Mouse (Mus musculus) lung, postnatal 25 days (tissue): ENCODE data around the gene Abhd12b.

Experiments
- DNase-seq: peaks from one replicate; pipeline ENCODE4 v3.0.0; 2022; ENCODE audit warnings: low spot score

Gene Abhd12b

DNA sequence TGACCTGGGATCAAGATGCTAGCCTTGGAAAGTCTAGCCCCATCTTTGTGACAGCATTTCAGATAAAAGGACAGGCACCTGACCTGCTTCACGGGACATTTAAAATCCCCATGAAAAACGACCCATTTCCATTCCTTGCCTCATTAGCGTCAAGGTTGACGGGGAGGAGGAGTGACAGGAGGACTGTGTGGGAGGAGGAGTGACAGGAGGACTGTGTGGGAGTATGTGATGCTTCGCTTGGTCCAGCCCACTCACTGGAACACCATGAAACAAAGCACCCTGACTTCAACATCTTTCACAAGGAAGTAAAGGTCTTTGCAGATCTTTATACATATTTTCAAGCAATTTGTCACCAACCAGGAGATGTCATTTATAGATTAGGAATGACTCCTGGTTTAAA, 54.3 kb downstream of the Abhd12b start:
- no peak for DNase-seq

DNA sequence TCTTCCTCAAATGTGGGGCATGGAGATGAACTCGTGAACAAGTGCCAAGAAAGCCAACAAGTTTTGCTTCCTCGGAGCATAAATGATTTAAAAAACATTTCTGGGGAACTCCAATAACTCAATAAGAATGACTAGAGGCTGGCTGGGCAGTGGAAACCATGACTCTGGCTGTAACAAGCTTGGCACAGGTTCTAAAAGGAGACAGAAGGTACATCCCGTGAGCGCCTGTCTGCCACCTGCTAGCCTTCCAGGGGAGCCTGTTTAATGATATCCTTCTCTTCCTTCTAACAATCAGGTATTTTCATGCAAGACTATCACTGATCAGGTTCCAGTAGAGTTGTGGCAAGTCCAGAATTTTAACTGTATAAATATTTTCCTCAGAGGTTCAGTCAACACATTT, 58.6 kb downstream of the Abhd12b start:
- no peak for DNase-seq

DNA sequence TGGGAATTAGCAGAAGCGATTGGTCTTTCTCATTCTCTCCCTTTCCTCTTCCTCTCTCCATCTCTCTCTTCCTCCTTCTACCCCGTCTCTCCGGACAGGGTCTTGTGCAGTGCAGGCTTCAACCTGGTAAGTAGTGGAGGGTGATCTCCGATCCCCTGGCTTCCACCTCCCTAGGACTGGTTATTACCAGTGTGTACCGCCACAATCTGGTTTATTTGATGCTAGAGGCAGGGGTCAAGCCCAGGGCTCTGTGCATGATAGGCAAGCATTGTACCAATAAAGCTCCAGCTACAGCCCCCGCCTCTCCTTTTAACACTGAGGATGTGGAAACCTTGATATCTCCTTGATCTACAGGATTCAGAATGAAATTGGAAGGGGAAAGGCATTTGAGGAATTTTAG, 59.7 kb downstream of the Abhd12b start:
- DNase-seq = no peak

DNA sequence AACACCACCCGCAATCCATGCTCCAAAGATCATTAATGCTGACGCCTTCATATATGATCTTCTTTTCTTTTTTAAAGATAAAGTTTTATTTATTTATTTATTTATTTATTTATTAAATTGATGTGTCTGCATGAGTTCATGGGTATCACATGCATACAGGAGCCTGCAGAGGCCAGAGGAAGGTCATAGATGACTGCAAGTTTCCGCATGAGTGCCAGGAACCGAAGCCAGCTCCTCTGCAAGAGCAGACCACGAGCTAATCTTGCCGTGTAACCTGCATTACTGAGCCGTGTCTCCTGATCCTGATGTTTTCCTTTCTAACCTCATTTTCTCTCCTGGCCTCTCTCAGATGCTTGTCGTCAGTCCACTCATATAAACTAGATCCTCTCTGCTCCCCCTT, 60.3 kb downstream of the Abhd12b start:
- no peak for DNase-seq

DNA sequence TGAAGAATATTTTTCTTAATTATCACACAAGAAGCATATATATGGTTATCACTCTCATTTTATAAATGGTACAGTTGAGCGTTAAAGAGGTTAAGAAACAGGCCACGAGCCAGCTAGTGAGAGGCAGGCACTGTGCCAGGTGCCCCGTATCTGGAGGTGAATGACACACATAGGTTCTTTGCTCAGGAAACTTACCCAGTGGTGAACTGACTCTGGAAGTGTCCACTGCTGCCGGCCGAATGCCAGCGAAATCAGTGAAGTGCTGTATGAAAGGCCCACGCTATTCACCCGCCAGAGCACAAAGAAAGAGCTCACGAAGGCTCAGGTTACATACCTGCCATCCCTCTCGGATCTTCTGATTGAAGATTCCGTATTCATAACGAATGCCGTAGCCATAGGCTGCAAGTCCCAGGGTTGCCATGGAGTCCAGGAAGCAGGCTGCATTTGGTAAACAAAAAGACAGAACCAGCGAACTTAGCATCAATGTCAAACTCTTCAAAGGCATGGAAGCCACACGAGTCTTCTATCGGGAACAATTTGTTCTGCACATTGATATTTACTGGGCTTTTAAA, 62.4 kb downstream of the Abhd12b start:
- no peak for DNase-seq

DNA sequence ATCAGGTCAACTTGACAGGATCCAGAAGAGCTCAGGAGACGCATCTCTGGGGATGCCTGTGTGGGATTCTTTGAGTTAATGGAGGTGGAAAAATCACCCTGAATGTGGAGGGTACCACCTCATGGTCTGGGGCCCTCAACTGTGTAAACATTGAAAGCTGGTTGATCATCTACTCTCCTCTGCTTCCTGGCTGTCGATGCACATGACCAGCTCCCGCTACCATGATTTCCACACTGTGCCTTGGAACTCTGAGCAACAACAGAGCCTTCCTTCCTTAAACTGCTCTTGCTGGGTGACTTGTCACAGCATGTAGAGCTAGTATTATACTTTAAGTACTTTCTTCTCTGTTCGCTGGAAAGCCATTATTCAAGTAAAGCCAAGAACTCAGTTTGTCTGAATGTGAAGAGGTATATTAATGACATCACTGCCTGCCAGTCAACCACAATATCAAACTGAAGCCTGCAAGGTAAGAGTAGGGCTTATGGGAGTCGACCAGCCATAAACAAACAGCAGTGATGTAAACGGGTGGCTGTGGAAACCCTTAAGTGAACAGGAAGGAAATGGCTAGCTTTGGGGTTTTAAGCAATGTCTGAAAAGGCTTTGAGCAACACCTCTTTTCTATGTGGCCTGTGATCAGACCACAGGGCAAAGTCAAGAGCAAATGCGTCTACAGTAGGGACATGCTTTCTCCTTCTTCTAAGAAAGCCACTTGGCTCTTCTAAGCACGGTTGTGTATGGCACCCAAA, 65.0 kb downstream of the Abhd12b start:
- peak; percentile 43 for DNase-seq

DNA sequence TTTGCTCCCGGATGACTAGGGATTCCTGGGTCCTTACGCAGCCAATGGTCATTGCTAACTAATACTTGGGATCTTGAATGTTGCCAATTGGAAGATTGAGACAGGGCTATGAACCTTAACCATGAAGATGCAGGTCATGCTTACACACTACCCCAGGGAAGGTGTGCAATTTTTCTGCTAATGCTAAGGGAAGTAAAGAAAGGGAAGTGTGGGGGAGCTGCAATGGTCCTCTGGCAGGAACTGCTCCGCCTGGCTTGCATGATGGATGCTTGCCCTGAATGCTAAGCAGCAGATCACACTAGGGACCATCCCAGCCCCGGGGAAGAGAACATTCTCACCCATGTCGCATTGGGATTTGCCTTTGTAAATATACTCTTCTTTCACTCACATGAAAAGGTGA, 67.5 kb downstream of the Abhd12b start:
- no peak for DNase-seq

DNA sequence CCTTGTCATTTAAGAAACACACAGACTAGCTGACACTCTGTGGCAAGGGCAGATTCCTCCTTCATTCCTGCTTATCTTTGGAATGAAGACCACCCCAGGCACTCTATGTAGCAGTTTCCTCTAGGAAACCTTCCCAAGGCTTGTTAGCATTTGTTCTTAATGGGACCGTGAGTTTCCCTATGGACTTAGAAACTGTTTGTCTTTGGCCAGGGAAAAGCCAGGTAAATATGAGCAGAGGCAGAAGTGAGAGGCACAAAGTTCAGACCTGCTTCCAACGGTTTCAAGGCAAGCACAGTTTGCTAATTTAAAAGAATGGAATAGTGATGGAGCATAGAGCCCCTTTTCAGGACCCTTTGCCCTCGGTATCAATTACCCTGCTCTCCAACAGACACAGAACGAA, 69.4 kb downstream of the Abhd12b start:
- no peak for DNase-seq

DNA sequence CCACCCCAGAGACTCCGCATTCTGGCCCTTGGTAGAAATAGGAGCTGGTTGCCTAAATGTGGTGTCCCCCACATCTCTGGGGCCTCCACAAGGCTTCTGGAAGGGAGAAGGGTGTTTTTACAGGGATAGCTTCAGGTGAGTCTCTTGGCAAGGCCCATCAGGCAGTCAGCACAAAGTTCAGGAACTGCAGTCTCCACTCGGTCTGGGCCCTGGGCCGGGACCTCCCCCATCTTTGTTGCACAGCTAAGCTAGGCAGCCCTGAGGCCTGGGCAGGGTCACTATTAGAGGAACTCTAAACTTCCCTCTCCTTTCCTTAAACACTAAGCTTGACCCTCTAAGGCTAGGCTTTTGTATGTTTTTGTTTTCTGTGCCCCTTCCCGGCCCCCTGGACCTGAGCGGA, 72.7 kb downstream of the Abhd12b start:
- no peak for DNase-seq

DNA sequence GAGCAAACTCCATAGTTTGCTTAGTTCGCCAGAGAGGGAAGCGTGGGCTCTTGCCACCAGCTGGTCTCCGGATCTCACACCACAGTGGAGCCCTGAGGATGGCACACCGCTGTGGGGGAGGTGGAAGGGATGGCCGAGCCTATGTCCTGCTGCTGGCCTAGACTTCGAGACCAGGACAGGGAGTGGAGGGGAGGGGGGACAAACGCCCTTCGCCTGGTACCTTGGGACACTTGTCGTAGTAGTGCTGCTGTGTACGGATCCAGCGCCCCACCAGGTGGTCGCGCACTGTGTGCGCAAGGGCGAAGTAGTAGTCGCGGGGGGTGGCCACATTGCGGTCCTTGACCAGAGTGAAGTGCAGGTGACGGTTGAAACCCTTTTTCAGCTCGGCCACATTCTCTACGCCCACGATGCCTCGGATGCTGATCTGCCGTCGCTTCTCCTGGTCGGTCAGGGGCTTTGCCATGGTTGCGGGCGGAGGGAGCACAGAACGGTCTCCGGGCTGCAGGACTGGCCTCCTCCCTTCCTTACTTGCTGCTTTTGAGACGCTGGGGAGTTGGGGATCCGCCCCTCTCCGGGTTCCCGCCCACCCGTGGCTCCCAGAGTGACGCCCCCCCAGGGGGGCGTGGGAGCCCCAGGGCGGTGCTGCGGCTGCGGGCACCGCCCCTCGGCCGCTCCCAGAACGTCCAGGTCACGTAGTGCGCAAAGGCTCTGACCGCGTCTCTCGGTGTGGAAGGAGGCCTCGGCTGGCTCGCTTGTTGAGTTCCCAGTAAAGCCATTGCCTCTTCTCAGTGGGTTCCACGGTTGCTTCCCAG, 73.4 kb downstream of the Abhd12b start:
- peak; percentile 91 for DNase-seq

DNA sequence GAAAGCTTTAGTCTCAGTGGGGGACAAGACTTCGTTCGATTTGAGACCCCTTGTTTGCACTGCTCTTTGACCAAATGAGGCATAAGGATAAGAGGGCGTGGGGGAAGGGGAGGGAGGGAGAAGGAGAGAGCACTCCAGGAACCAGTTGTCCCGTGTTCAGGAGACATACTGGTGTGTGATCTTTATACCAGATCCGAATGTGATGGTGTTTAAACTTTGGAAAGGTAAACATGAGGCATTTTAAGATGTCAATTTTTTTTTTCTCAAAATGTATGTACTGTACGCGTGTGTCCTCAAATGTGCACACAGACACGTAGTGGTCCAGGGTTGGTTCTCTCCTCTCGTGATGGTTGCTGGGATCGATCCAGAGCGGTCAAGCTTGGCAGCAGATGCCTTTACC, 74.2 kb downstream of the Abhd12b start:
- DNase-seq = no peak

DNA sequence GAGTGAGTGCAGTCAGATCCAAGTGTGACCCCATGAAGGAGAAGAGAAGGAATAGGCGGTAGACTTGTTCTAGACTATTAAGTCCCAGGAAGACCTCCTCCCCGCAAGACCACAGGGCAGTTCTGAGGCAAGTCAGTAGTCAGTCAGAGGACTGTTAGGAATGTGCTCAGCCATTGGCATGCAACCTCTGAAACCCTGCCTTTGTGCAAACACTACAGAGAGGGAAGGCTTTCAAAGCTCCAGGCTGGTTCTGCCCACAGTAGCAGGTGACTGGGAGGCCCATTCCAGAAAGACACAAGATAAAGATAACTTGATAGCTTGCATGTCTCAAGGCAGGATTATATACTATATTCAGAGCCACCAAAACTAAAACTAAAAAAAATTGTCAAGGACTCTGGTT, 77.4 kb downstream of the Abhd12b start, which contains the start of gene Pygl:
Gene Pygl, minus strand, starts transcription at position 195 of the 400 bp plus-strand sequence.
- DNase-seq = peak; percentile 48

DNA sequence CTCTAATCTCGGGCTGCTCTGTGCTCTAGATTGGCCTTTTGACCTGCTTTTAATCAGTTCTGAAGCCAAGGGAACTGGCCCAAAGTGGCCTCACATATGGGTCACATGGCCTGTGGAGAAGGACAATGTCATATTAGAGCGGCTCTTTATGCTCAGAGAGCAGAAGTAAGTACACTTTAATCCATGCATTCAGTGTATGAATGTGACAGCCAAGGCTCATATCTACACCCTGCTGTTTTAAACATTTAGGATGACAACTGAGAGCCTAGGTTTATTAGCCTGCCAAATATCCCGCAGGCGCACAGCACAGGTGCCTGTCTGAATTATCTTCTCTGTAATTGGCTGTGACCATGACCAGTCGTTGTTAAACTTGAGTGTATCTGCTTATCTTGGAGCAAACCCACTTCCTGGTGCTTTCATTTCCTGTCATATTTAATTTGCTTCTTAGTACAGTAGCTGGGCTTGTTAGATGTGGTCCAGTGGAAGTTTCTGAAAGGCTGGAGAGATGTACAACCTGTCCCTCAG, 78.1 kb downstream of the Abhd12b start:
- no peak for DNase-seq
